Mouse (Mus musculus): Measurements from ENCODE around the gene Eps15.

DNA sequence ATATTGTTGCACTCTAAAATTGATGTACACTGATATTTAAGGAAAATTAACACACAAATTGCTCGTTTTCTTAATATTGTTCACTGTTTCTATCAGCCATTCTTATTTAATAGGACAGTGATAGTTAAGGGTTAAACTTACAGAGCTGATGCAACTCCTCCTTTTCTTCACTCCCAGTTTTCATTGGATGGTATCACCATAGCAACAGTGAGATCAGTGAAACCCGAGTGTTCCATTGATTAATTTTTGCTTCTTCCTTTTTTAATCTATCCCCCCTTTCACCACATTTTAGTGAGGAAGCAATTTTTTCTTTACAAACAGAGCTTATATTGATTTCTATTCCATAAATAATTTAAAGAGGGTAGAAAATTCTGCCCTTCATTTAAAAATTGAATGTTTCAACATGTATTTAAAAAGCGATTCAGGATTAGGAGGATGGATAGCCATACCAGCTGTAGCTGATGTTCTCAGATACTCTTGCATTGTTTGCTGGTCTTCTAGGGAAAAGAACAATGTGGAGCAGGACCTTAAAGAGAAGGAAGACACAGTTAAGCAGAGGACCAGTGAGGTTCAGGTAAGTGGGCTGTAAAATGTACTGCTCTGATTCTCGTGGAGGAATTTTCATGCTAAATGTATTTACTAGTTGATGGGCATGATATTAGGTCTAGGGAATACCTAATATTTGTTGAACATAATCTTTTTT is 62.9 kb downstream of the Eps15 start:
- no peak for TF ChIP-seq CTCF (IDR thresholded peaks at IDR 0.05; ENCODE audit: borderline replicate concordance, insufficient read depth, low read depth, low read length)
- TF ChIP-seq POLR2A (IDR thresholded peaks at IDR 0.05; ENCODE audit: borderline replicate concordance, insufficient read depth, low read length): no peak

All from cerebellum, adult 2 months (tissue).